Mouse (Mus musculus): Measurements from ENCODE around the gene Cnnm4.

The Cnnm4 gene

DNA sequence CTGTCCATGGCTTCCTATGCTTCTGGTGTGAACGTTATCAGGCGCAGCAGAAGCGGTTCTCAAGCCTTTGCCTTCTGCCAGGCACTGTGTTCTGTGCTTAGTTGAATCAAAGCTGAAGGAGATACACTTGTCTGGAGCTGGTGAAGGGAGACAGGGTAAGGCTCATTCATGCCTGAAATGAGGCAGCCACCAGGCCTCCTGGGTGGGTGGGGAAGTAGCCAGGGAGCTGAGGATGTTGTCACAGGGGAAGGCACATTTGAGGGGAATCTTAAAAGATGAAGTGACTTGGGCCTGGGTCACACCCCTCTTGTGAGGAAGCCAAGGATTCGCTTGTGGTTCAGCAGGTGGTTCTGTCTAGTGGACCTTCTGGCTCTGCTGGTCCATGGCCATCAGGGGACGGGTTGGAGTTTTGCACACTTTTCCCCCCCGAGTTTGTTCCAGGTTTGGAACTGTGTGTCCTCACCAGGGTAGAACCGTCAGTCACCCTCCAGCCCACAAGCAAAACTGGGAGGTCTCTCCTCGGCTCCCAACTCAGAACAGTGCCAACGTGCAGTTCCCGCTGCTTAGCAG is 1.9 kb downstream of the Cnnm4 start:
- in situ Hi-C loops (cut with MboI, MseI): loop anchor here (5.0 to 10.0 kb wide), 2 partner anchors 106 to 108 kb away; partner anchors contain the start of gene Kansl3 (in 2 of the 2)

- in situ Hi-C loops (cut with MboI, MseI): loop anchor here (5.0 to 10.0 kb wide), 2 partner anchors 107 to 110 kb away; partner anchors contain the start of gene Kansl3 (in 2 of the 2)
Measured at GRCm38 (mm10) chr1:36474646-36475045, 3.2 kb downstream of the Cnnm4 start.

DNA sequence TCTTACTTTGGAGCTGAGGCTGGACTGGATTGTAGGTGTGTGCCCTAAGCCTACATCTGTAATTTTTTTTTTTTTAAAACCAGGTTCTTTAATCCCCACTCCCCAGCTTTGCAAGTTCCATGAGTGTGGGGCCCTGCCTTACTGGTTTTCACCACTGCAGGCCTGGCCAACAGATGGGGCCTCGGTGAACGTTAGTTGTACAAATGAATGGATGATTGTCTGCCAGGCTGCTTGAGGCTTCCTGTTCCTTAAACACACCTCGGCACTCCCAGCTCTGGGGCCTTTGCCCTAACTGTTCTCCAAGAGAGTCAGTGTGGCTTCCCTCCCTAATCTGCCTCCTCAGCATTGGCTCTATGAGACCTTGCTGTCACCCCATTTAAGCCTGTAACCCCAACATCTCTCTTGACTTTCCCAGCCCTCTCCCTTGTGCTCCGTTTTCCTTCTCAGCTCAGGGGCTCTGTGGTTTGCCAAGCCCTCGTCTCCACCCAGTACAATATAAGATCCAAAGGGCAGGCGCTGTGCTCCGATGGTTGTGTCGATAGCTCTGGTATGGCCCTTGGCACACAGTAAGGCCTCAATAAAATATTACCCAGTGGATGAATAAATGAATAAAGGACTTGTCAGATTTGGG is 4.2 kb downstream of the Cnnm4 start:
- in situ Hi-C loops (cut with MboI, MseI): loop anchor here in 1 of 2 experiments (10.0 kb wide), 1 partner anchor 111 kb away; the partner anchor contains the start of gene Kansl3

DNA sequence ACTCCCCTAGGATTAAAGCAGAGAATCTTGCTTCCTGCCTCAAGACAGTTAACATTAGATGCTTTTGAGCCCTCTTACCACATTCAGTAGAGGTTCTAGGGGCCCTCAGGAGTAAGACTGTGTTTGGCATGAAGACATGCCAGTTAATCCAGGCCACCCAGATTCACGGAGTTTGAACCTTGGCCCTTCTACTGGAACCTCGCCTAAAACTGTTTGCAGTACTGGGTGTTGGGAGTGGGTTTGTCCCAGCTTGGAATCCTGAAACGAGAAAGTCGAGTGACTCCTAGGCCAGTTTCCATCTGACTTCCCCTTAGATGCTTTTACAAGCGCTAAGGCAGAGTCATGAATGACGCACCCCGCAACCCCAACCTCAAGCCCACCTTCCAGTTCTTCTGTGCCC is 5.0 kb downstream of the Cnnm4 start:
- in situ Hi-C loops (cut with MboI, MseI): loop anchor here in 1 of 2 experiments (10.0 kb wide), 1 partner anchor 112 kb away; the partner anchor contains the start of gene Kansl3

GRCm38 (mm10) chr1:36478343-36478795 is 6.9 kb downstream of the Cnnm4 start:
- in situ Hi-C loops (cut with MboI, MseI): loop anchor here in 1 of 2 experiments (10.0 kb wide), 1 partner anchor 114 kb away; the partner anchor contains the start of gene Kansl3

DNA sequence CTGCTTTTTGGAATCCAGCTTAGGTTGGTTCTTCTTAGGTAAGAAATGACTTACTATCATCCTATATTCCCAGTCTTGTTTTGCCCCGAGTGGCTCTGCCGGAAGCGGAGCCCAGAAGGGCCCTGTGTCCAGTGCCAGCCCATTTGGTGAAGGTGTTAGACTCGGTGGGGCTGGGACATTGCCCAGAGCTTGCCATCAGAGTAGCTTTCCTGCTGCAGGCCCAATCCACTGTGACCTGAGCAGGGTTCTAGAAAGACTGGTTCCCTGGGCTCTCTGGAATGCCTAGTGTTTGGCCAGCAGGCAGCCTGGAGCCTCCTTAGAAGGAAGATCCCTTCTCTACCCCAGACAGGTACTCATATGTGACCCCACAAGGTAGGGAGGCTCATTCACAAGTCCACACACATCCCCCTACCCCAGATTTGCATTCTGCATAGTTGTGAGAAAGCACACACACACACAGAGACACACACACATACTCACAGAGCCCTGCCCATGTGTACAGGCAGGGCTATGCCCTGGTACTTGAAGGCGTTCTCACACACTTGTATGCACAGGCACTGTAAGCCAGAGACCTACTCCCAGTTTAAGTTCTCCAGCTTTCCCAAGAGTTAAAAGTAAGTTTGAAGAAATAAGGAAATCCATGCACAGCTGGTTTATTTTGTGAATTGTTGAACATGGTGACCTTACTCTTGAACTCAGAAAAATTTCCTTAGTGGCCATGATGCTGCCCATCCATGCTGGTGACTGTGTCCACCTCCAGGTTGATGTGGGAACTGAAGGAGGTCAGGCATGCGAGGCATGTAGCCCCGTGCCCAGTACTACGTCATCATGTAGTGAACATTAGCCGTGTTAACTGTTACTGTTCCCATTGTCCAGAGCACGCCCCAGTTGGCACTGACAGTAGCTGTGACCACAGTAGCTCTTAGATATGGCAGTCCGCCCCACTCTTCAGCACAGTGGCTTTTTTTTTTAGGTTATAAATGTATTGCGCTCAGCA is 8.8 kb downstream of the Cnnm4 start:
- in situ Hi-C loops (cut with MboI, MseI): loop anchor here in 1 of 2 experiments (10.0 kb wide), 1 partner anchor 115 kb away; the partner anchor contains the start of gene Kansl3

- in situ Hi-C loops (cut with MboI, MseI): no loop called here
Measured at GRCm38 (mm10) chr1:36483825-36484224, 12.4 kb downstream of the Cnnm4 start.

- in situ Hi-C loops (cut with MboI, MseI): no loop called here
Measured at GRCm38 (mm10) chr1:36485080-36485479, 13.7 kb downstream of the Cnnm4 start.

- in situ Hi-C loops (cut with MboI, MseI): no loop called here
Measured at GRCm38 (mm10) chr1:36487111-36487510, 15.7 kb downstream of the Cnnm4 start.

DNA sequence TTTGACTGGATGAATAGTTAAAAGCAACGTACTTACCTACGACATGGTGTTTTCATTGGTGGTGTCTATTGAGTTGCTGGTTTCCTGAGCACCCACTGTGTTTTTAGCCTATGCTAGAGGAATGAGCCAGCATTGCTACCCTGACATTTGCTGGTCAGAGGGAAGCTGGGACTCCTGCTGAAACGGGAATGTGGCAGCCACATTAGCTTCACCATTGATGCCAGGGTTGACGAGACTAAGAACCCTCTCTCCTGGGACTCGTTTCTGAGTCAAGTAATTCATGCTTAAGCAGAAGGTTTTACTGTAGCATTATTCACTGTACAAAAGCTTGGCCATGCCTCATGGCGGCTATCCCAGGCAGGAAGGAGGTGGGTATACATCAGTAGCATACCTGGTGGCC is 18.2 kb downstream of the Cnnm4 start:
- in situ Hi-C loops (cut with MboI, MseI): no loop called here

DNA sequence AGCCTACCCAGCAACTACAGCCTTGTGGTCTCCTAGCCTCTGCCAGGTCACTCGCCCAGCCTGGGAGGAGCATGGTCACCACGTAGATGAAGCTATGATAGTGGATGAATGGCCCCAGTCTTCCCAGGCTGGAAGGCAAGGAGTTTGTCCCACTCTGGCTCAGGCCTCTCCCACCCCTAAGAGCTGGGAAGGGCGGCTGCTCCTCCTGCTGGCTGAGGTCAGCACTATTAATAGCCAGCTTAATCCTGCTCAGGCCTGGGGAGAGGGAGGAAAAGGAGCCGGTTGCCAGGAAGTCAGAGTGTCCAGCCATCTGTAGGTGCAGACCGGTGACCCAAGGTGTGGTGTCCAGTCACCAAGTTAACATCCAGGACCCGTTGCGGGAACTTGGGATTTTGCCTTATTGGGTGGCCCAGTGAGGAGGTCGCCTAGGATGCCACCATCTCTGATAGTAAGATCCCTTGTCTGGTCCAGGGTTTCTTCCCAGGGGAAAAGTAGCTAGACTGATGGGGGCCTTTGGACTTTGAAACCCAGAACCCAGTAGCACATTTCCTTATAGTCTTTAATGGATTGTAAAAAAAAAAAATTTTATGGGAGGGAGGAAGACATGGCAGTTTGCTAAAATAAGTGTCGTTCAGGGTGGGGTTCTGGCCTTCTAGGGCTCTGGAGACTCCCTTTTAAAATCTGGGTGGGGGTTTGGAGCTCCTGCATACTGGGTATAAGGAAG is 21.2 kb downstream of the Cnnm4 start:
- in situ Hi-C loops (cut with MboI, MseI): no loop called here

GRCm38 (mm10) chr1:36493299-36493698 is 21.9 kb downstream of the Cnnm4 start:
- in situ Hi-C loops (cut with MboI, MseI): no loop called here

GRCm38 (mm10) chr1:36496719-36497118 is 25.3 kb downstream of the Cnnm4 start:
- in situ Hi-C loops (cut with MboI, MseI): no loop called here

GRCm38 (mm10) chr1:36497312-36497711 is 25.9 kb downstream of the Cnnm4 start:
- in situ Hi-C loops (cut with MboI, MseI): no loop called here

- in situ Hi-C loops (cut with MboI, MseI): no loop called here
Measured at GRCm38 (mm10) chr1:36501261-36501660, 29.8 kb downstream of the Cnnm4 start.

DNA sequence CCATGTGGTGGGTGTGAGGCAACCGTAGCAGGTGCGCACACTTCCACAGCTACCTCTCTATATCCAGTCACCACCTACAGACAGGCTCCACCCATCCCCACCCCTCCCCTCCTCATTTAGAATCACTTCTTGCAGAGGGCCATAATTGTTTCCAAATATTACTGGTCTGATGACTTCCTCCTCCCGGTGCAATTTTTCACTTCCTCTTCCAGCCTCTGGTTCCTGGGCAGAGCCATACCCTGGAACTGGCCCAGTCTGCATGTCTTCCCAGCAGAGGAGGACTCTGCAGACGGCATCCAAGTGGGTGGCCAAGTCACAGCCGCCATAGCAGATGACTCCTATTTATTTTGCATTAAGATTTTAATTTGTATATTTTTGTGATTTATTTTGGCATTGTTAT is 36.8 kb downstream of the Cnnm4 start:
- in situ Hi-C loops (cut with MboI, MseI): no loop called here

DNA sequence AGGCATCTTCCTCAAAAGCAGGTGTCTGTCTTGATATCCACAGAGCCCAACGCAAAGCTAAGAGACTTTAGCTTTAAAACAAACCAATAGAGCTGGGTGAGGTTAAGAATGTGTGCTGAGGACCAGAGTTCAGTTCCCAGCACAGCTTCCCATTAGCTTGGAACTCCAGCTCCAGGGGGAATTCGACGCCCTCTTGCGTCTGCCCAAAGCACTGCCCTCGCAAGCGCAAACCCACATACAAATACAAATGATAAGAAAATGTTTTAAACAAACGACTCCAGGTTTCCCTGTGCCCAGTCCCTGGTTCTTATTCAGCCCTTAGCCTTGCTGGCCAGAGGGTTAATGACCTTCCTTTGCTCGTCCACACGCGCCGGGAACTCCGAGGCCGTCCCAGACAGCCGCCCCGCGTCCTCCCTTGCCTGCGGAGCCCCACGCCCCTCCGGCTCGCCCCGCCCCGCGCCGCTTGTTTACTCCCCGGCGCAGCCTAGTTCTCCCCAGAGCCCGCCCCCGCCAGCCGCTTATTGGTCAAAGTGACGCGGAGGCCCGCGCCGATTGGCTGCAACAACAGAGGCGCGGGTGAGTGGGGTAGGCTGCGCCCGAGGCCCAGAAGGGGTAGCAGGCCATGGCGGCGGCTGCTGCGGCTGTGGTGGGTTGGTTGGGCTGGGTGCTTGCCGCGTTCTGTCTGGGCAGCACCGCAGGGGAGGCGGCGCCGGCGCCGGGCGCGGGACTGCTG is 40.0 kb downstream of the Cnnm4 start, which contains the start of gene Cnnm3:
Gene Cnnm3, plus strand, starts transcription at position 579 of the 733 bp plus-strand sequence.
- in situ Hi-C loops (cut with MboI, MseI): no loop called here

- in situ Hi-C loops (cut with MboI, MseI): no loop called here
Measured at GRCm38 (mm10) chr1:36512089-36512965, 40.9 kb downstream of the Cnnm4 start.

- in situ Hi-C loops (cut with MboI, MseI): no loop called here
Measured at GRCm38 (mm10) chr1:36512966-36513280, 41.5 kb downstream of the Cnnm4 start.
